Mouse (Mus musculus) kidney, embryonic 14.5 days (tissue): ENCODE measurements around the gene Arsb. TPM values are rescaled to one million over a fixed set of nuclear protein-coding genes. Genes with fewer than 3 reads are reported as not detected.

Experiments used
- ATAC-seq: fragments of 200-750 bp; cut with Nextera tagmentation; 2 replicates; pipeline ENCODE4 v1.8.0; 2017; ENCODE audit warnings: moderate number of reproducible peaks, mild to moderate bottlenecking, moderate TSS enrichment, moderate library complexity; ENCODE audit not compliant: low FRiP score, low TSS enrichment
- H3K27ac ChIP-seq: fragments of 300-500 bp; sonication (generic); 2 replicates; pipeline ENCODE4 v1.5.1; 2014; ENCODE audit warnings: low read depth, mild to moderate bottlenecking, low read length, moderate library complexity, mixed read lengths
- H3K27me3 ChIP-seq: fragments of 300-500 bp; sonication (generic); 2 replicates; pipeline ENCODE4 v1.6.1; 2014; ENCODE audit warnings: mild to moderate bottlenecking, low read length; ENCODE audit not compliant: control insufficient read depth, insufficient read depth
- H3K36me3 ChIP-seq: fragments of 300-500 bp; sonication (generic); 2 replicates; pipeline ENCODE4 v1.6.1; 2014; ENCODE audit warnings: low read length, mixed read lengths; ENCODE audit not compliant: control insufficient read depth, insufficient read depth
- H3K4me1 ChIP-seq: fragments of 300-500 bp; sonication (generic); 2 replicates; pipeline ENCODE4 v1.6.1; 2014; ENCODE audit warnings: low read length, mixed read lengths; ENCODE audit not compliant: control insufficient read depth, insufficient read depth
- H3K4me2 ChIP-seq: fragments of 300-500 bp; sonication (generic); replicated peaks from 2 replicates; pipeline ENCODE4 v1.6.1; 2014; ENCODE audit warnings: low read depth, mild to moderate bottlenecking, low read length
- H3K4me3 ChIP-seq: fragments of 300-500 bp; sonication (generic); 2 replicates; pipeline ENCODE4 v1.5.1; 2014; ENCODE audit warnings: mild to moderate bottlenecking, low read length
- H3K9ac ChIP-seq: fragments of 300-500 bp; sonication (generic); 2 replicates; pipeline ENCODE4 v1.6.1; 2014; ENCODE audit warnings: low read depth, mild to moderate bottlenecking, low read length, moderate library complexity
- H3K9me3 ChIP-seq: fragments of 300-500 bp; sonication (generic); 2 replicates; pipeline ENCODE4 v1.6.1; 2016; ENCODE audit warnings: low read length; ENCODE audit not compliant: control insufficient read depth
- WGBS: fragments of 180-500 bp; shearing (Covaris S2); extraction: QIAGEN DNeasy Blood & Tissue Kit; methylation state at CpG from one replicate; pipeline ENCODE4 v1.1.7; 2014; 5-methylcytosine and 5-hydroxymethylcytosine counted together
- polyA plus RNA-seq: library from polyadenylated mRNA; unstranded; fragments of >200 nt; fragmentation: Nextera tagmentation; extraction: Ambion mirVana; gene quantifications from 2 replicates; pipeline ENCODE4 v1.2.1, GENCODE M21; 2014

Arsb gene
- polyA plus RNA-seq, 1 experiment from 2014 or later: 17.7 TPM

DNA sequence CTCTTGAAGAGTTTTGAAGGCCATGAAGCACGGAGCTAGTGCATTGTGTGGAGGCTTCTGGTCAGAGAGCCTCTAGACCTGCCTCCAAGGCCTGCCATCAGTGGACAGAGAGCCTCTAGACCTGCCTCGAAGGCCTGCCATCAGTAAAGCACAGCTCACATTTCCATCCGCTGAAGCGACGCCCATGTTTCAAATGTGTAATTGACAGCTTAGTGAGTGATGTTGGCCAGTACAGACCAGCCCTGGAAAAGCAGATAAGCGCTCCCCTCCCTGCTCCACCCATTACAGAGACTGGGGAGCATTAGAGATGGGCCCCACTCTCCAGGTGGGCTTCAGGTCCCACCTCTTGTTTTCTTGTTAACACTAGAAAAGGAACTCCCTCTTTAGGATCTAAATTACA is 13.9 kb upstream of the Arsb start:
- H3K9me3 ChIP-seq: no peaks in the 10 kb centered on the region
- no peaks in the 10 kb centered on the region for H3K27me3 ChIP-seq
- H3K27ac ChIP-seq: no peak overlapping the region
- no peaks in the 10 kb centered on the region for H3K4me1 ChIP-seq
- ATAC-seq: no peak
- no peak overlapping the region for H3K4me3 ChIP-seq
- no peaks in the 10 kb centered on the region for H3K36me3 ChIP-seq
- WGBS: 74% methylated on average over 6 of the region's 6 CpGs
- no peak overlapping the region for H3K9ac ChIP-seq
- H3K4me2 ChIP-seq: no peak overlapping the region

DNA sequence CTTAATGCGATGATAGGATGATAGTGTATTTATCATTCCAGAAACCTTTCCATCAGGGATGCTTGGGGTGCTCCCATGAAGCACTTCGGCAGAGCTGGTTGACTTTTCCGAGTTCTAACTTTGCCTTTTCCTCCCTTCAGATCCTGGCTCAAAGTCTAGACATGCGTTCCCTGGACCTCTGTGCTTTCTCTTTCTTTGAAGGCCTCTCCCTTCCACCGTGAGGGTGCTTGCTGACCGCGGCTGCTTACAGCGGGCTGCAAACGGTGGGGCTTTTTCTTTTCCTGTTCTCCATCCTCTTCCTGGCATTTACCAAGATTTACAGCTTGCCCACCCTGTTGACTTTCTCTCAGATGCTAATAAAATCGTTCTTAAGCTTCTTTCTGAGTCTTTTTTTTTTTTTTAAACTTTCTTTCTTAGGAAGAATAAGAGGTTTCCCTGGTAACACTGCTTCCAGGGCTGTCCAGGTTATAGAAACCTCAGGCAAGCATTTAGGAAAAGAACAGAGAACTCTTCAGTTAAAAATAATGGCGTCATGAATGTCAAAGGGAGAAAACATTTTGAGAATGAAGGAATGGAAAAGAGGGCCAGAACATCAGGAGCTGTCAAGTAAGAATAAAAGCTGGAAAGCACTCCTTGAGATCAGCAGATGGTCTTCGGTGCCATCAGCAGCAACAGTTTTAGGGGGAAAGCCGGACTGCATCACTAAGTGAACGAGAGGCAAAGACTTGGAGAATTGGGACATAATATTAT is 13.1 kb upstream of the Arsb start:
- H3K36me3 ChIP-seq: no peaks in the 10 kb centered on the region
- WGBS: 40% methylated on average over 14 of the region's 14 CpGs

DNA sequence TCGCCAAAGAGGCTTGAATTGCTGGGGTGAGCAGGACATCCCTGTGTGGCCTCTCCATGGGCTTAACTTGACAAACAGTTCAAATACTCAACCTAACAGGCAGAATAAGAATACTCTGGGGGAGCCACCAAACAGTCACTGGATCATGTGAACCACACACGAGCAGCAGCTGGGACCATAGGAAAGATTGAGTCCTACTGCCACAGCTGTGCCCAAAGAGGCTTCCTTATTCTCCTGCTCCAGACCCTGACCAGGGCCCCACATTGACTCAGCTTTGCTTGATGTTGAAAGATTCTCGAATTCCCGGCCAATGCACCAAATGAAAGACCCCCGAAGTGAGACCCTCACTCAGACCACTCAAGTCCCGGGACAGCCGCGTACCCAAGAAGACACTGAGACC is 9.6 kb upstream of the Arsb start:
- no peak for ATAC-seq
- H3K4me3 ChIP-seq: no peak overlapping the region
- H3K27ac ChIP-seq: no peak overlapping the region
- no peak overlapping the region for H3K9ac ChIP-seq
- WGBS: 95% methylated on average over 8 of the region's 8 CpGs
- H3K4me1 ChIP-seq: no peaks in the 10 kb centered on the region
- no peaks in the 10 kb centered on the region for H3K9me3 ChIP-seq
- no peak overlapping the region for H3K4me2 ChIP-seq
- H3K27me3 ChIP-seq: no peaks in the 10 kb centered on the region
- no peaks in the 10 kb centered on the region for H3K36me3 ChIP-seq

More for the DNA sequence above, 13.1 kb upstream of the Arsb start:
- no peak for ATAC-seq
- Histone ChIP-seq H3K27ac (no peak overlapping the region), H3K4me3 (no peak overlapping the region), H3K4me2 (no peak overlapping the region), H3K9me3 (no peaks in the 10 kb centered on the region), H3K9ac (no peak overlapping the region), H3K4me1 (no peaks in the 10 kb centered on the region), H3K27me3 (no peaks in the 10 kb centered on the region)

DNA sequence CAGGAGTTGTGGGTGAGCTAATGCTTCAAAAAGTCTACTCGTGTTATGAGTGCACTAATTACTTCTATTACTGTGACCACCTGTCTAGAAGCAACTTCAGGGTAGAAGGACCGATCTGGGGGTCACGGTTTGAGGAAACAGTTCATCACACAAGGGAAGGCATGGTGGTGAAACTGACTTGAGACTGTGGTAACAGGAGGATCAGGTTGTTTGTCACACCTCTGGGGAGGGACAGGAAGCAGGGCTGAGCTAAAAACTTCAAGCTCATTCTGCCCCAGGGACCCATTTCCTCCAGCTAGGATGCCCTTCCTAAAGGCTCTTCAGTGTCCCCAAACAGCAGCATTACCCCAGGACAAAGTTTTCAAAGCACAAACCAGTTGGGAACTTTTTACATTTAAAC is 8.6 kb upstream of the Arsb start:
- H3K9ac ChIP-seq: no peak overlapping the region
- H3K4me2 ChIP-seq: no peak overlapping the region
- H3K4me3 ChIP-seq: no peak overlapping the region
- no peaks in the 10 kb centered on the region for H3K9me3 ChIP-seq
- ATAC-seq: no peak
- WGBS: 70% methylated on average over 3 of the region's 3 CpGs
- no peaks in the 10 kb centered on the region for H3K4me1 ChIP-seq
- no peaks in the 10 kb centered on the region for H3K27me3 ChIP-seq
- H3K36me3 ChIP-seq: no peaks in the 10 kb centered on the region
- H3K27ac ChIP-seq: no peak overlapping the region

DNA sequence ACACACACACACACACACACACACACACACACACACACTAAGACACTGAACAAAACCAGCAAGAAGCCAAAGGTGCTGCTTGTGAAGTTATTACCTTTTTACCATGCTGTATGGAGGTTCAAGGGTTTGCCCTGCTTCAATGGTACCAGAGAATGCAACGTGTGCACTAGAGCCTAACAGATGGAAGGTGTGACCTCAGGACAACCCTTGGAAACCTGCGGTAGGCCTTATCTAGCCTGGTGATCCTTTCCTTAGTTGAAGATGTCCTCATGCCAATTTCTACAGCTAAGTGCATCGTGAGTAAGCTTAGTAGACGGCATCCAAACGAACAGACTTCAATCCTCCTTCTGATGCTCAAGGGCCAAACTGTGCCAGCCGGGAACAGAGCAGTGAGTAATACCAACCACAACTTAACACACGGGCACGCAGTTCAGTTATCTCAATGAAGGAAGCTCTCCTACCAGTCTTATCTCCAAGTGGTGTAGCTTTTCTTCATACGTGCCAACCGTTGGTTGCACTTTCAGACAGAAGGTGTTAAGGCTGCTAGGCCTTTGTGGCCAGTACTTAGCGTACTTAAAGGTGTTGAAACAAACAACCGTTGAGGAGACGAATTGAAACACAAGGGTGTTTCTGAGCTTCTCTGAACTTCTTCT is 7.0 kb upstream of the Arsb start:
- 71% methylated on average over 13 of the region's 13 CpGs for WGBS
- Histone ChIP-seq H3K27ac (no peak overlapping the region), H3K9me3 (no peaks in the 10 kb centered on the region), H3K4me1 (no peaks in the 10 kb centered on the region), H3K36me3 (no peaks in the 10 kb centered on the region), H3K4me3 (no peak overlapping the region), H3K9ac (no peak overlapping the region), H3K4me2 (no peak overlapping the region), H3K27me3 (no peaks in the 10 kb centered on the region)
- ATAC-seq: no peak

- H3K27me3 ChIP-seq: no peaks in the 10 kb centered on the region
Observed at GRCm38 (mm10) chr13:93771031-93771587, 321 bp upstream of the Arsb start.

DNA sequence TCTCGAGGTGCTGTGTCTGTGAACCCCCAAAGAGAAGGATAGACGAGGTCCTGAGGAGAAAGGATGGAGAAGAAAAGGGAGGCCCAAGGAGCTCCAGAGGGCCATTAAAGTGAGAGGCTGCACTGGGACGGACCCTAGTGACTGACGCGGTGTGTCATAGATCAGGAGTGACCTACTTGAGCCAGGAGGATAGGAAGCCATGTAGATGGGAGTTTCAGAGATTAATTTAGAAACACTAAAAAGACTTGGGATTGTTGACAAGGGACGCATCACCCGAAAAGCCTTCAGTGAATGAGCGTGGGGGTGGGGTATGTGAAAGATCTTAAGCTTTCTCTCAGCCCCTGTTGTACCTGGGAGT is 828 bp downstream of the Arsb start:
- peak; percentile 4; the same call in 1 of the 2 replicates for ATAC-seq
- Histone ChIP-seq H3K9ac (peak overlapping the region; percentile 82), H3K4me3 (peak overlapping the region; percentile 44), H3K4me2 (peak overlapping the region; percentile 86), H3K27me3 (no peaks in the 10 kb centered on the region), H3K27ac (no peak overlapping the region), H3K9me3 (no peaks in the 10 kb centered on the region), H3K36me3 (no peaks in the 10 kb centered on the region), H3K4me1 (peaks cover 13% of the 10 kb centered on the region)
- WGBS: 21% methylated on average over 8 of the region's 8 CpGs

More at GRCm38 (mm10) chr13:93771031-93771587, 321 bp upstream of the Arsb start:
- peak overlapping the region; percentile 44 for H3K4me3 ChIP-seq
- H3K4me1 ChIP-seq: peaks cover 13% of the 10 kb centered on the region
- 20% methylated on average over 9 of the region's 9 CpGs for WGBS
- peak overlapping the region; percentile 76 for H3K27ac ChIP-seq
- H3K4me2 ChIP-seq: peak overlapping the region; percentile 86
- peak overlapping the region; percentile 82 for H3K9ac ChIP-seq
- peak; percentile 38 for ATAC-seq
- no peaks in the 10 kb centered on the region for H3K36me3 ChIP-seq
- H3K9me3 ChIP-seq: no peaks in the 10 kb centered on the region

GRCm38 (mm10) chr13:93772861-93773260 is 1.4 kb downstream of the Arsb start:
- H3K4me3 ChIP-seq: peak overlapping the region; percentile 44; the same call in 1 of the 2 replicates
- H3K9ac ChIP-seq: no peak overlapping the region; the same call in 1 of the 2 replicates

DNA sequence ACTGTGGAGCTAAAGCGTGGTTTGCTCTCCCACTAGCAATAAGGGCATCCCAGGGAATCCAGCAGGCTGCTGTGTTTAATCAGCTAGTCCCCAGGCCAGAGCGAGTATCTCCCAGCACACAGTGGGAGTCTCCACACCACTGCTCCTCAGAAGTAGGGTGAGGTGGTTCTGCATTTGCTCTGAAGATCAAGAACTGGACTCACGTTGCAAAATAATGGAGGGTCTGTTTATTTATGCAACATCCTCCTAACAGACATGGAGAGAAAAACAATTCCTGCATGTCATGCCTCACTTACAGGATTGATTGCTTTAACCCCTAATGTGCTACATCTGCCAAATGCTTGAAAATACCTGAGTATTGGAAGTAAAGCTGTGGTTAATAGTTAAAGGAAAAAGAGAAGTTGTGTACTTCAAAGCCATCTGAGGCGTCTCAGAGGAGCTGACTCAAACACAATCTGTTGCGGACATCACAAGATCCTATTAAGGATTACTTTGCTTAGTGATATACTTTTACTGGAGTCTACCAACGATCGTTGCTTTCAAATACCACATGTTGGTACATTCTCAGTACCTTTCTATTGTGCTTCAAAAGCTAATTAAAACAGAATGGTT is 2.4 kb downstream of the Arsb start:
- Histone ChIP-seq H3K27me3 (no peaks in the 10 kb centered on the region), H3K4me3 (no peak overlapping the region), H3K27ac (no peak overlapping the region), H3K4me2 (no peak overlapping the region), H3K9me3 (no peaks in the 10 kb centered on the region), H3K36me3 (no peaks in the 10 kb centered on the region), H3K4me1 (peaks cover 13% of the 10 kb centered on the region), H3K9ac (no peak overlapping the region)
- no peak for ATAC-seq
- WGBS: 61% methylated on average over 7 of the region's 7 CpGs

More at GRCm38 (mm10) chr13:93772861-93773260, 1.4 kb downstream of the Arsb start:
- peak overlapping the region; percentile 86 for H3K4me2 ChIP-seq
- H3K36me3 ChIP-seq: no peaks in the 10 kb centered on the region
- H3K4me1 ChIP-seq: peaks cover 13% of the 10 kb centered on the region
- H3K27ac ChIP-seq: no peak overlapping the region
- ATAC-seq: no peak
- no peaks in the 10 kb centered on the region for H3K27me3 ChIP-seq
- no peaks in the 10 kb centered on the region for H3K9me3 ChIP-seq
- WGBS: 40% methylated on average over 7 of the region's 7 CpGs
